Mouse (Mus musculus) heart, embryonic 12.5 days (tissue): Measurements from ENCODE around the gene Lgr4. TPM values are rescaled to one million over a fixed set of nuclear protein-coding genes. Genes with fewer than 3 reads are reported as not detected.

Experiments
- ATAC-seq: fragments of 200-750 bp; cut with Nextera tagmentation; 2 replicates; pipeline ENCODE4 v1.8.0; 2017; ENCODE audit warnings: moderate TSS enrichment, moderate library complexity; ENCODE audit not compliant: insufficient number of reproducible peaks, low FRiP score
- H3K27ac ChIP-seq: fragments of 300-500 bp; sonication (generic); 2 replicates; pipeline ENCODE4 v1.5.1; 2016; ENCODE audit warnings: mild to moderate bottlenecking, moderate library complexity; ENCODE audit not compliant: poor library complexity, severe bottlenecking
- H3K27me3 ChIP-seq: fragments of 300-500 bp; sonication (generic); replicated peaks from 2 replicates; pipeline ENCODE4 v1.6.1; 2016; ENCODE audit warnings: mild to moderate bottlenecking, moderate library complexity
- H3K36me3 ChIP-seq: fragments of 300-500 bp; sonication (generic); 2 replicates; pipeline ENCODE4 v1.6.1; 2016; ENCODE audit warnings: mild to moderate bottlenecking, moderate library complexity
- H3K4me1 ChIP-seq: fragments of 300-500 bp; sonication (generic); replicated peaks from 2 replicates; pipeline ENCODE4 v1.6.1; 2016; ENCODE audit warnings: mild to moderate bottlenecking
- H3K4me2 ChIP-seq: fragments of 300-500 bp; sonication (generic); 2 replicates; pipeline ENCODE4 v1.6.1; 2016; ENCODE audit warnings: mild to moderate bottlenecking, moderate library complexity
- H3K4me3 ChIP-seq: fragments of 300-500 bp; sonication (generic); 2 replicates; pipeline ENCODE4 v1.5.1; 2016; ENCODE audit warnings: mild to moderate bottlenecking
- H3K9ac ChIP-seq: fragments of 300-500 bp; sonication (generic); 2 replicates; pipeline ENCODE4 v1.6.1; 2016; ENCODE audit warnings: mild to moderate bottlenecking, moderate library complexity
- H3K9me3 ChIP-seq: fragments of 300-500 bp; sonication (generic); replicated peaks from 2 replicates; pipeline ENCODE4 v1.6.1; 2016; ENCODE audit warnings: mild to moderate bottlenecking, moderate library complexity
- WGBS: fragments of 180-500 bp; shearing (Covaris S2); methylation state at CpG from one replicate; pipeline ENCODE4 v1.1.7; 2016; 5-methylcytosine and 5-hydroxymethylcytosine counted together
- polyA plus RNA-seq: library from polyadenylated mRNA; unstranded; fragments of >200 nt; fragmentation: Nextera tagmentation; extraction: Ambion mirVana; gene quantifications from 2 replicates; pipeline ENCODE4 v1.2.1, GENCODE M21; 2016

The Lgr4 gene
- polyA plus RNA-seq, 1 experiment from 2014 or later, result 15.1 TPM

- Histone ChIP-seq H3K36me3 (no peaks in the 10 kb centered on the region), H3K4me2 (peak overlapping the region; percentile 43), H3K9ac (no peak overlapping the region; the same call in 1 of the 2 replicates), H3K4me3 (0 out of 2 replicates have a peak overlapping the region, but pooled peaks have one; percentile 18), H3K4me1 (peaks cover 63% of the 10 kb centered on the region), H3K9me3 (no peaks in the 10 kb centered on the region), H3K27me3 (no peaks in the 10 kb centered on the region), H3K27ac (0 out of 2 replicates have a peak overlapping the region, but pooled peaks have one; percentile 58)
- no peak for ATAC-seq
- WGBS, result 53% methylated on average over 13 of the region's 13 CpGs
Observed at GRCm38 (mm10) chr2:109931978-109932780, 14.7 kb downstream of the Lgr4 start.

- peaks cover 59% of the 10 kb centered on the region for H3K4me1 ChIP-seq
- no peak overlapping the region for H3K4me2 ChIP-seq
Observed at GRCm38 (mm10) chr2:109933151-109933550, 15.7 kb downstream of the Lgr4 start.

GRCm38 (mm10) chr2:109934086-109934485 is 16.6 kb downstream of the Lgr4 start:
- H3K9ac ChIP-seq, result no peak overlapping the region
- no peak for ATAC-seq
- H3K4me3 ChIP-seq, result no peak overlapping the region
- no peak overlapping the region for H3K27ac ChIP-seq
- no peaks in the 10 kb centered on the region for H3K36me3 ChIP-seq
- no peaks in the 10 kb centered on the region for H3K9me3 ChIP-seq
- no peaks in the 10 kb centered on the region for H3K27me3 ChIP-seq
- H3K4me1 ChIP-seq, result peaks cover 53% of the 10 kb centered on the region
- H3K4me2 ChIP-seq, result no peak overlapping the region
- WGBS, result 50% methylated on average over 4 of the region's 4 CpGs

More at GRCm38 (mm10) chr2:109933151-109933550, 15.7 kb downstream of the Lgr4 start:
- Histone ChIP-seq H3K27ac (no peak overlapping the region), H3K27me3 (no peaks in the 10 kb centered on the region), H3K9ac (no peak overlapping the region), H3K4me3 (no peak overlapping the region), H3K9me3 (no peaks in the 10 kb centered on the region), H3K36me3 (no peaks in the 10 kb centered on the region)
- WGBS, result 84% methylated on average over 3 of the region's 3 CpGs
- ATAC-seq, result no peak

GRCm38 (mm10) chr2:109935194-109935593 is 17.7 kb downstream of the Lgr4 start:
- H3K4me2 ChIP-seq, result no peak overlapping the region
- H3K9ac ChIP-seq, result no peak overlapping the region
- no peak for ATAC-seq
- peaks cover 48% of the 10 kb centered on the region for H3K4me1 ChIP-seq
- no peaks in the 10 kb centered on the region for H3K9me3 ChIP-seq
- no peak overlapping the region for H3K4me3 ChIP-seq
- H3K27ac ChIP-seq, result no peak overlapping the region
- H3K27me3 ChIP-seq, result no peaks in the 10 kb centered on the region
- WGBS, result 87% methylated on average over 3 of the region's 3 CpGs
- H3K36me3 ChIP-seq, result no peaks in the 10 kb centered on the region

- H3K27me3 ChIP-seq, result no peaks in the 10 kb centered on the region
- ATAC-seq, result no peak
- 71% methylated on average over 11 of the region's 11 CpGs for WGBS
- no peaks in the 10 kb centered on the region for H3K36me3 ChIP-seq
- H3K4me1 ChIP-seq, result peaks cover 48% of the 10 kb centered on the region
- no peak overlapping the region for H3K27ac ChIP-seq
- H3K9me3 ChIP-seq, result no peaks in the 10 kb centered on the region
- H3K4me2 ChIP-seq, result no peak overlapping the region
- H3K4me3 ChIP-seq, result no peak overlapping the region
- H3K9ac ChIP-seq, result no peak overlapping the region
Observed at GRCm38 (mm10) chr2:109935754-109936409, 18.4 kb downstream of the Lgr4 start.

- Histone ChIP-seq H3K9me3 (no peaks in the 10 kb centered on the region), H3K36me3 (no peaks in the 10 kb centered on the region), H3K4me3 (no peak overlapping the region), H3K27me3 (no peaks in the 10 kb centered on the region), H3K4me1 (peaks cover 47% of the 10 kb centered on the region), H3K27ac (no peak overlapping the region), H3K9ac (no peak overlapping the region), H3K4me2 (no peak overlapping the region)
- ATAC-seq, result no peak
- 49% methylated on average over 2 of the region's 2 CpGs for WGBS
Observed at GRCm38 (mm10) chr2:109936410-109936755, 18.9 kb downstream of the Lgr4 start.

GRCm38 (mm10) chr2:109941973-109942444 is 24.6 kb downstream of the Lgr4 start:
- 66% methylated on average over 5 of the region's 5 CpGs for WGBS
- Histone ChIP-seq H3K27ac (no peak overlapping the region), H3K9ac (no peak overlapping the region), H3K9me3 (no peaks in the 10 kb centered on the region), H3K4me1 (peaks cover 32% of the 10 kb centered on the region), H3K36me3 (no peaks in the 10 kb centered on the region), H3K27me3 (no peaks in the 10 kb centered on the region), H3K4me2 (no peak overlapping the region), H3K4me3 (no peak overlapping the region)
- ATAC-seq, result no peak

GRCm38 (mm10) chr2:109942810-109943570 is 25.5 kb downstream of the Lgr4 start:
- Histone ChIP-seq H3K36me3 (no peaks in the 10 kb centered on the region), H3K9me3 (no peaks in the 10 kb centered on the region), H3K27ac (no peak overlapping the region), H3K4me2 (no peak overlapping the region), H3K9ac (no peak overlapping the region), H3K27me3 (no peaks in the 10 kb centered on the region), H3K4me3 (no peak overlapping the region), H3K4me1 (peaks cover 32% of the 10 kb centered on the region)
- WGBS, result 91% methylated on average over 8 of the region's 8 CpGs
- no peak for ATAC-seq

GRCm38 (mm10) chr2:109944995-109945394 is 27.5 kb downstream of the Lgr4 start:
- no peaks in the 10 kb centered on the region for H3K9me3 ChIP-seq
- no peak overlapping the region for H3K4me3 ChIP-seq
- WGBS, result 20% methylated on average over 9 of the region's 9 CpGs
- ATAC-seq, result peak; percentile 86
- H3K27me3 ChIP-seq, result no peaks in the 10 kb centered on the region
- H3K9ac ChIP-seq, result no peak overlapping the region
- H3K4me1 ChIP-seq, result peaks cover 41% of the 10 kb centered on the region
- H3K27ac ChIP-seq, result peak overlapping the region; percentile 77
- peak overlapping the region; percentile 42 for H3K4me2 ChIP-seq
- H3K36me3 ChIP-seq, result no peaks in the 10 kb centered on the region

- Histone ChIP-seq H3K27me3 (no peaks in the 10 kb centered on the region), H3K4me2 (peak overlapping the region; percentile 42; the same call in 1 of the 2 replicates)
- WGBS, result 81% methylated on average over 4 of the region's 4 CpGs
Observed at GRCm38 (mm10) chr2:109945532-109945931, 28.1 kb downstream of the Lgr4 start.

GRCm38 (mm10) chr2:109946426-109946825 is 29.0 kb downstream of the Lgr4 start:
- no peak overlapping the region for H3K4me2 ChIP-seq
- no peak for ATAC-seq
- peaks cover 54% of the 10 kb centered on the region for H3K4me1 ChIP-seq
- H3K9me3 ChIP-seq, result no peaks in the 10 kb centered on the region
- H3K4me3 ChIP-seq, result no peak overlapping the region
- no peak overlapping the region for H3K27ac ChIP-seq
- WGBS, result 71% methylated on average over 6 of the region's 6 CpGs
- H3K36me3 ChIP-seq, result no peaks in the 10 kb centered on the region
- H3K9ac ChIP-seq, result no peak overlapping the region
- no peaks in the 10 kb centered on the region for H3K27me3 ChIP-seq

More at GRCm38 (mm10) chr2:109945532-109945931, 28.1 kb downstream of the Lgr4 start:
- Histone ChIP-seq H3K36me3 (no peaks in the 10 kb centered on the region), H3K27ac (peak overlapping the region; percentile 66), H3K9ac (no peak overlapping the region), H3K4me1 (peaks cover 46% of the 10 kb centered on the region), H3K9me3 (no peaks in the 10 kb centered on the region), H3K4me3 (no peak overlapping the region)
- ATAC-seq, result no peak
